Mouse (Mus musculus) lung, embryonic 14.5 days (tissue): ENCODE data around the gene Tsfm. TPM values are rescaled to one million over a fixed set of nuclear protein-coding genes. Genes with fewer than 3 reads are reported as not detected.
"Not testable (repeated sequence)": the region's sequence is repeated elsewhere in the genome, so short reads cannot be mapped to it uniquely, and the experiment has no call there.

Experiments used
- ATAC-seq: fragments of 200-750 bp; cut with Nextera tagmentation; 2 replicates; pipeline ENCODE4 v1.8.0; 2017; ENCODE audit warnings: mild to moderate bottlenecking, moderate TSS enrichment, moderate library complexity; ENCODE audit not compliant: insufficient read depth
- DNase-seq: peaks from one replicate; pipeline ENCODE4 v3.0.0-alpha.2; 2015
- H3K27ac ChIP-seq: fragments of 300-500 bp; sonication (generic); 2 replicates; pipeline ENCODE4 v1.5.1; 2014; ENCODE audit warnings: low read depth, mild to moderate bottlenecking, moderate library complexity
- H3K27me3 ChIP-seq: fragments of 300-500 bp; sonication (generic); 2 replicates; pipeline ENCODE4 v1.6.1; 2014; ENCODE audit warnings: low read length, control low read depth; ENCODE audit not compliant: insufficient read depth
- H3K36me3 ChIP-seq: fragments of 300-500 bp; sonication (generic); 2 replicates; pipeline ENCODE4 v1.6.1; 2014; ENCODE audit warnings: control low read depth; ENCODE audit not compliant: insufficient read depth
- H3K4me1 ChIP-seq: fragments of 300-500 bp; sonication (generic); 2 replicates; pipeline ENCODE4 v1.6.1; 2014; ENCODE audit warnings: antibody characterized with exemption, control low read depth; ENCODE audit not compliant: insufficient read depth
- H3K4me2 ChIP-seq: fragments of 300-500 bp; sonication (generic); 2 replicates; pipeline ENCODE4 v1.6.1; 2014; ENCODE audit warnings: mild to moderate bottlenecking
- H3K4me3 ChIP-seq: fragments of 300-500 bp; sonication (generic); 2 replicates; pipeline ENCODE4 v1.5.1; 2014; ENCODE audit warnings: low read depth, low read length
- H3K9ac ChIP-seq: fragments of 300-500 bp; sonication (generic); 2 replicates; pipeline ENCODE4 v1.6.1; 2014
- H3K9me3 ChIP-seq: fragments of 300-500 bp; sonication (generic); 2 replicates; pipeline ENCODE4 v1.6.1; 2016; ENCODE audit warnings: low read depth, low read length, control low read depth
- CTCF ChIP-seq: IDR thresholded peaks from 2 replicates; pipeline ENCODE4 v1.5.1; 2016; ENCODE audit warnings: antibody characterized with exemption, low read depth
- WGBS: fragments of 180-500 bp; shearing (Covaris S2); extraction: QIAGEN DNeasy Blood & Tissue Kit; methylation state at CpG from one replicate; pipeline ENCODE4 v1.1.7; 2014; 5-methylcytosine and 5-hydroxymethylcytosine counted together
- polyA plus RNA-seq: library from polyadenylated mRNA; unstranded; fragments of >200 nt; fragmentation: Nextera tagmentation; extraction: Ambion mirVana; gene quantifications from 2 replicates; pipeline ENCODE4 v1.2.1, GENCODE M21; 2014

The Tsfm gene
- polyA plus RNA-seq, 1 experiment from 2014 or later: 76.8 TPM

GRCm38 (mm10) chr10:127062503-127062902 is 31.9 kb upstream of the Tsfm start:
- H3K27ac ChIP-seq: no peak overlapping the region

GRCm38 (mm10) chr10:127062101-127062500 is 31.5 kb upstream of the Tsfm start:
- H3K9ac ChIP-seq, H3K9me3 ChIP-seq, H3K4me2 ChIP-seq, H3K27ac ChIP-seq, ATAC-seq, DNase-seq, H3K4me3 ChIP-seq: not testable (repeated sequence)
- H3K27me3 ChIP-seq: peaks cover 30% of the 10 kb centered on the region
- 75% methylated on average over 4 of the region's 4 CpGs for WGBS
- H3K36me3 ChIP-seq: peaks cover 27% of the 10 kb centered on the region
- H3K4me1 ChIP-seq: peaks cover 12% of the 10 kb centered on the region; the same call in 1 of the 2 replicates

More at GRCm38 (mm10) chr10:127062503-127062902, 31.9 kb upstream of the Tsfm start:
- no peaks in the 10 kb centered on the region for H3K9me3 ChIP-seq
- ATAC-seq: no peak
- no peak for TF ChIP-seq CTCF
- peaks cover 31% of the 10 kb centered on the region for H3K36me3 ChIP-seq
- 67% methylated on average over 5 of the region's 5 CpGs for WGBS
- peaks cover 12% of the 10 kb centered on the region; the same call in 1 of the 2 replicates for H3K4me1 ChIP-seq
- no peak for DNase-seq
- peaks cover 30% of the 10 kb centered on the region for H3K27me3 ChIP-seq
- H3K4me2 ChIP-seq: peak overlapping the region; percentile 70
- no peak overlapping the region for H3K4me3 ChIP-seq
- H3K9ac ChIP-seq: no peak overlapping the region

GRCm38 (mm10) chr10:127061513-127061912 is 30.9 kb upstream of the Tsfm start:
- Histone ChIP-seq H3K36me3 (peaks cover 23% of the 10 kb centered on the region), H3K4me1 (peaks cover 12% of the 10 kb centered on the region; the same call in 1 of the 2 replicates), H3K9me3 (no peaks in the 10 kb centered on the region), H3K4me3 (no peak overlapping the region), H3K27ac (no peak overlapping the region), H3K4me2 (no peak overlapping the region), H3K9ac (no peak overlapping the region), H3K27me3 (peaks cover 30% of the 10 kb centered on the region)
- WGBS: 76% methylated on average over 2 of the region's 2 CpGs
- TF ChIP-seq CTCF: no peak
- DNase-seq (no peak), ATAC-seq (no peak)

GRCm38 (mm10) chr10:127061085-127061484 is 30.4 kb upstream of the Tsfm start:
- Histone ChIP-seq H3K4me2 (peak overlapping the region; percentile 95), H3K9ac (no peak overlapping the region), H3K4me3 (no peak overlapping the region), H3K27me3 (peaks cover 30% of the 10 kb centered on the region), H3K27ac (no peak overlapping the region), H3K9me3 (no peaks in the 10 kb centered on the region), H3K36me3 (peaks cover 22% of the 10 kb centered on the region), H3K4me1 (peaks cover 12% of the 10 kb centered on the region; the same call in 1 of the 2 replicates)
- DNase-seq (no peak), ATAC-seq (no peak)
- WGBS: 47% methylated on average over 5 of the region's 5 CpGs
- TF ChIP-seq CTCF: no peak

- WGBS: under 1% methylated on average over 61 of the region's 72 CpGs
- no peak for TF ChIP-seq CTCF
- Histone ChIP-seq H3K36me3 (peaks cover 18% of the 10 kb centered on the region), H3K27ac (peak within 1 kb of the TSS; percentile 46; the same call in 1 of the 2 replicates), H3K4me1 (peaks cover 12% of the 10 kb centered on the region; the same call in 1 of the 2 replicates), H3K4me2 (peak within 1 kb of the TSS; percentile 95), H3K9ac (peak within 1 kb of the TSS; percentile 72), H3K4me3 (peak within 1 kb of the TSS; percentile 70), H3K9me3 (no peaks in the 10 kb centered on the region), H3K27me3 (peaks cover 30% of the 10 kb centered on the region)
- ATAC-seq (peak; percentile 16; the same call in 1 of the 2 replicates), DNase-seq (peak; percentile 80)
These were observed 29.6 kb upstream of the Tsfm start, which contains the start of gene March9 for GRCm38 (mm10) chr10:127059968-127060916. Gene March9, minus strand, starts transcription at chr10:127060184.

- Histone ChIP-seq H3K4me2 (peak overlapping the region; percentile 95), H3K27ac (peak overlapping the region; percentile 46; the same call in 1 of the 2 replicates), H3K36me3 (0 out of 2 replicates have a peak, but pooled peaks cover 16% of the 10 kb centered on the region), H3K9ac (peak overlapping the region; percentile 72), H3K4me1 (0 out of 2 replicates have a peak, but pooled peaks cover 8% of the 10 kb centered on the region), H3K27me3 (peaks cover 30% of the 10 kb centered on the region), H3K4me3 (peak overlapping the region; percentile 70), H3K9me3 (no peaks in the 10 kb centered on the region)
- DNase-seq: no peak
- no peak for TF ChIP-seq CTCF
- no peak for ATAC-seq
- under 1% methylated on average over 60 of the region's 92 CpGs for WGBS
These were observed 28.7 kb upstream of the Tsfm start for GRCm38 (mm10) chr10:127059174-127059967.
